Mouse (Mus musculus): ENCODE data around the gene Kel.
A peak's percentile ranks its signal among the peaks of the same experiment; 100 is the strongest.

The Kel gene

DNA sequence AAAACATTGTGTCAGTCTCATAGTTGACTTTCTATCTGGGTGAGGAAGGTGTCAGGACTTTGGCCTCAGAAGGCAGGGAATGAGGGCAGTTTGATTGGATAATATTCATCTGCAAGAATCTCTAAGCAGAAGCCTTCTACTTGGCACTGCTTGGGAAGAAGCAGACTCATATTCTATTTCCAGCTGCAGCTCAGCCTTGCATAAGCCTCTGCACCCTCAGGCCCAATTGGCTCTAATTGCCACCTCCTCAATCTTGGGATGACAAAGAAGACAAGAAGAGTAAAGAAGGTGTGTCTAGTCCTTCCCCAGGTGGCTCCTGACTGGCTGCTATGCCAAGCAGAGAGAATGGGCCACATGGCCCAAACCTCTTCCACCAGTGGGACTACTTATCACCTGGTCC is 57.5 kb downstream of the Kel start:
- no peak for DNase-seq (ENCODE audit: low read depth, low spot score)

DNA sequence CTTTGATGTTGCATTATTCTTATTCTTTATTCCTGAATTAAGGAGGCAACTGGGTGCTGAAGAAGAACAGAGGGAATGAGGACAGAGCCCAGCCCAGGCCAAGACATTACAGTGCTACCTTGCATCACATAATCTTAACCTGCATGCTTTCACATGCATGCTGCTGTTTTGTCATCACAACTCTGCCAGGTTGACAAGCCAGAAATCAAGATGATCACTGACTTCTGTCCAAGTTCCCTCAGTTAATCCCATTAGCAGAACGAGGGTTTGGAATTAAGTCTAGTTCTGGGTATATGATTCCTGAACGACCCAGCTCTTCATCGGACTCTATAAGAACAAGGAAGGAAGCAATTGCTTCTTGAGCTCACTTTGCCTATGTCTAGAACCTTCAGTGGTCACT is 57.9 kb downstream of the Kel start:
- DNase-seq (ENCODE audit: low read depth, low spot score), result no peak

DNA sequence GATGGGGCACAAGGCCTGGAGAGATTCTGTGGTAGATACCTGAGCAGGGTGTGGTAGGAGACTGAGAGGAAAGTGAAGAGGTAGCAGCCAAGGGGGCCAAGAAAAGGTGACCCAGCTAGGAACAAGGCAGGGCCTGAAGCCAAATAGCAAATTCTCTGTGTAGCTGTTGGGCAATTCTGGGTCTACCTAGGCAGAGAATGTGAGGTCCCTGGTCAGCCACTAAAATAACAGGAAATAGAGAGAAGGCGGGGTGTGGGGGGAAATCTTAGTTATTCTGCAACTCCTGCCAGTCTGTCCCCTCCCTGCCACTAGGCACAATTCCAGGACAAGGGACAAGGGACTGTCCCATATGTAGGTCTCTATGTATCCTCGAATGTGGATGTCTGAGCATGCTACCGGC is 60.9 kb downstream of the Kel start:
- DNase-seq (ENCODE audit: low read depth, low spot score), result no peak

DNA sequence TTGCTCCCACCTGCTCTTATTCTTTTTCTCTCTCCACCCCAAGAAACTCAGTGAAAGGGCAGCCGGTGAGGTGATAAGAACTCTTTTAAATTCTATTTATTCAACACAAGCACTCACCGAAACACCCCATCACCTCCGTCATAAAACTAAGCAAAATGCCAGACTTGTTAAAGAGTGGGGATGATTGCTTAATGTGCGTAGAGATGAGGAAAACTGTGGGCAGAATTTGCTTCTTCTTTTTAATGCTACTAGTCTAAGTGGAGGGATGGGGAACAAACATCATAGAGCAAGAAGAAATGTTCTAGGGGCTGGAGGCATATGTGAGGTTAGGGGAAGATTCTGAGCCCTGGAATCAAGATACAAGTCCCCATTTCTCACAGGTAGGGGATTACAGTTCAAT is 61.4 kb downstream of the Kel start:
- DNase-seq (ENCODE audit: low read depth, low spot score), result no peak

DNA sequence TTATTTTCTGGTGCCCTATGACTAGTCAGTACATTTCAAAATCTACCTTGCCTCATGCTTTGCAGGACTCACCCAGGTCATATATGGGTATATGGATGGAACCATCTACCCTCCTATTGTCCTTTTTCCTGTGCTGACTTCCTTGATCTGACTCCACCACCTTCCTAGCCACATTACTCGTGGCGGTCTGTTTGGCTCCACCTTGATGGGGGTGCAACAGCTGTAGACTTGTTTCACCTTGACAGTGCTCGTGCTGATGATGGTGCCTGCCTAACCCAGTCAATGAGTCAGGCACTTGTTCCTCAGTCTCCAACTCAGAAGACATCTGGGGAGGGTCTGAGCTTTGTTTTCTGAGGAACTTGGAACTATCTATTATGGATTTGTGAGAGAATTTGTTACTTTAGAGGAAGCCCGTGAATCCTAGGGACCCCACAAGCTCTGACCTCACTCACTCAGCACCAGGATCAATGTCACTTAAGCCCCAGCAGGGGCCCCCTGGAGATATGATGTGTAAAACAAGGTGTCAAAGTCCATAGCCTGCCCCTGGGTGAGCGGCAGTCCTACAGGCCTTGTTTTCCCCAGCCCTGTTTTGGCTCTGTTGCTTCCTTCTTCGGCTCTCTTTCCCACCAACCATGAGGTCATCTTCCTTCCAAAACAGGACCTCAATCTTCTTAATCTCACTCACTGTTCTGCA is 62.8 kb downstream of the Kel start:
- DNase-seq (ENCODE audit: low read depth, low spot score), result no peak

DNA sequence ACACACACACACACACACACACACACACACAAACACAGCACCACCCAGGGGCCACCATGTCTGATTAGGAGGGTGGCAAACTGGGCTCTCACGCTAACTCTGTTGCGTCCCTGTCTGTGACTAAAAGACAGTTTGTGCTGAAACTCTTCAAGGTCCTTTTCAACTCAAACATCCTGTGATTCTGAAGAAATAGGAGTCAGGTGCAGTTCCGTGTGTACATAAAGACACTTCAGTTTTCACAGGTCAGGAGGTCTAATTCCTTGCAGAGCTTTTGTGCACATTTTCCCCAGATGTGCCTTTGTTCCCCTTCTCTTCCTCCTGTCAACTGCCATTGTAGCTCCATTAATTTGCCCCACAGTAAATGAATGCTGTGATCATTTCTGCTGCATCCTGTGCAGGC is 63.7 kb downstream of the Kel start:
- peak; percentile 14 for DNase-seq (ENCODE audit: low read depth, low spot score)

DNA sequence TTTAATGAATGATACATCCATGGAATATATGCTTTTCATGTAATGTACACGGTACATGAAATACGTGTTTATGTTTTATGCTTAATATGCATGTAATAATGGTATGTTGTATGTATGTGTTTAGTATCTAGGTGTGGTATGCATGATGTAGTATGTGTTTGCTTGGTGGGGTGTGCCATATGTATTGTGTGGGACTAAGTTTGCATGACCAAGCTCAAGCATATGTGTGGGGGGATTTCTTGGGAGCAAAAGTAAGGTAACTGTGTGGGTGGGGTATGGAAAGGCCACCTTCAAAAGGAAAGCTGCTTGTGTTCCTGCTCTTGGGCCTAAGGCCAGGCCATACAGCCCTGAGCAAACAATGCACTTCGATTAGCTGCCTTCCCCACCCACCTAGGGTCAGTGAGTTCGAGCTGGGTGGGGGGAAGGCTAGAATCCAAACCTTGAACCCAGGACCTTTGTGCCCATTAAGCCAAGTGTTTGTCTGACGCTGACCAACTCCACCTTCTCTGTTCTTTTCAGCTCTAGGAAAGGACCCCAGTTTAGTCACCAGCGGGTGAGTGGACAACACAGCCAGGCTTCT is 66.1 kb downstream of the Kel start:
- no peak for DNase-seq (ENCODE audit: low read depth, low spot score)

DNA sequence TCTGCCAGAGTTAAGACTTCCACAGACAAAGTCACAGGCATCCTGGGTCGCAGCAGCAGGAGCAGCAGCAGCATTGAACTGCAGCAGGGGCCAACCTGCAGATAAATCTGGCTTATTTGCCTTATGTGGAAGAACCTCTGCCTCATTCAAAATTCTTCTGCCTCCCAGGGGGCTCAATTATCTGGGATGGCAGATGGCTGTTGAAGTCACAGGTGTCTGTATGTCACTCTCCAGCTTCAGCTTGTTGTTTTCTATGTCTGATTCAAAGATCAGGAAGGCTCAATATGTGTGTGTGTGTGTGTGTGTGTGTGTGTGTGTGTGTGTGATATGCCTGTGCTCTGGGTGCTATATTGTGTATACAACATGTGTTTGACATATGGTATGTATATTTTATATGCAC is 66.7 kb downstream of the Kel start:
- DNase-seq (ENCODE audit: low read depth, low spot score), result no peak

Data from mesoderm, embryonic 11.5 days (tissue).